8 mouse cellular contexts compared by ENCODE assay signal in the genomic region with DNA sequence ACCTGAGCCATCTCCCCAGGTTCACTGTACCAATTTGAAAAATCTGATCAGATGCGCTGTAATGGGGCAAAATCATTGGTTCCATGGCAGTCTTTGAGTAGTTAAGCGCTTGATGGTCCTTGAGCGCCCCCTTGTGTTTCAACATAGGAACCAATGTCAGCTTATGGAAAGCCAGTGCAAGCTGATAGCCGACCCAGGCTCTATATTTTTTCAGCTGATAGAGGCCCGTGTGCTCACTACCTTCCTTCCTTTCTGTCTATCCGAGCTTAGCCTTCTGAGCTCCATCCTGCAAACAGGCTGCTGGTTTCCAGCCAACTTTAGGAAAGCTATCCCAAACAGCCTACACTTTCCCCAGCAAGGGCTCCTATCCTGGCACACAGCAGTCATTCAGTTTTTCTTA. TPM values are rescaled to one million over a fixed set of nuclear protein-coding genes. Genes with fewer than 3 reads are reported as not detected.
DNase-seq lines count a peak whose midpoint lies in the region; ATAC-seq and TF ChIP-seq lines count a peak whose summit lies in the region.

No protein-coding gene starts in this region.

- WGBS in kidney, postnatal 0 days = 2% methylated on average over 6 of the region's 6 CpGs
- WGBS in liver, embryonic 13.5 days (ENCODE audit: insufficient replicate concordance) = 5% methylated on average over 6 of the region's 6 CpGs

- TF ChIP-seq RAD21 in CH12.LX (IDR thresholded peaks at IDR 0.05; ENCODE audit: low read depth, low read length) = peak; percentile 99

- peaks cover 8 to 24% of the 10 kb centered on the region in 2 experiments for H3K4me1 ChIP-seq in CH12.LX (ENCODE audit: control insufficient read depth in 1 of 2, insufficient read depth in 2 of 2)
- H3K4me1 ChIP-seq in kidney, postnatal 0 days (replicated peaks; ENCODE audit: insufficient read depth, low read length) = no peaks in the 10 kb centered on the region
- H3K4me1 ChIP-seq in liver, embryonic 13.5 days (replicated peaks) = peaks cover 3% of the 10 kb centered on the region; the same call in 1 of the 2 replicates

- no peaks in the 10 kb centered on the region for H3K9me3 ChIP-seq in CH12.LX (replicated peaks; ENCODE audit: low read length)
- H3K9me3 ChIP-seq in kidney, postnatal 0 days (replicated peaks; ENCODE audit: low read length) = no peaks in the 10 kb centered on the region
- no peaks in the 10 kb centered on the region for H3K9me3 ChIP-seq in liver, embryonic 13.5 days (replicated peaks)

- H3K27ac ChIP-seq in CH12.LX (ENCODE audit: insufficient read depth, low read depth) = no peak overlapping the region
- H3K27ac ChIP-seq in kidney, postnatal 0 days = no peak overlapping the region
- no peak overlapping the region for H3K27ac ChIP-seq in liver, embryonic 13.5 days

- no peak overlapping the region for H3K9ac ChIP-seq in CH12.LX (ENCODE audit: insufficient read depth, low read depth)
- no peak overlapping the region for H3K9ac ChIP-seq in kidney, postnatal 0 days (ENCODE audit: low read depth, low read length)
- no peak overlapping the region for H3K9ac ChIP-seq in liver, embryonic 13.5 days

- H3K4me2 ChIP-seq in CH12.LX (ENCODE audit: insufficient read depth, low read depth, poor library complexity, severe bottlenecking) = 0 out of 2 replicates have a peak overlapping the region, but pooled peaks have one; percentile 2
- H3K4me2 ChIP-seq in kidney, postnatal 0 days (ENCODE audit: low read length) = no peak overlapping the region
- H3K4me2 ChIP-seq in liver, embryonic 13.5 days = no peak overlapping the region

- H3K79me2 ChIP-seq in CH12.LX (replicated peaks; ENCODE audit: control insufficient read depth, extremely low read depth, insufficient read depth, poor library complexity, severe bottlenecking) = no peaks in the 10 kb centered on the region

- peak; percentile 81 for DNase-seq in A20 (ENCODE audit: low read depth, low spot score)
- DNase-seq in CH12.LX (ENCODE audit: extremely low read depth) = peak; percentile 92
- DNase-seq in brain, embryonic 18.5 days (ENCODE audit: low read depth, low spot score) = peak; percentile 51
- peak; percentile 87 for DNase-seq in kidney, postnatal 0 days (ENCODE audit: low spot score)
- peak; percentile 40 for DNase-seq in liver, embryonic 13.5 days
- peak; percentile 94 for DNase-seq in retina, embryonic 14.5 days (ENCODE audit: low spot score)
- peak; percentile 75 for DNase-seq in thymus, postnatal 4 days

- peak; percentile 56 to 97 for TF ChIP-seq CTCF in CH12.LX (conservative IDR thresholded peaks at IDR 0.05 in 1 of 2, IDR thresholded peaks at IDR 0.05 in 1 of 2; ENCODE audit: low read depth in 2 of 2, low read length in 2 of 2)
- peak; percentile 90 for TF ChIP-seq CTCF in kidney, postnatal 0 days (IDR thresholded peaks at IDR 0.05; ENCODE audit: low read depth)

- TF ChIP-seq POLR2A in CH12.LX (IDR thresholded peaks at IDR 0.05; ENCODE audit: low read depth, low read length) = no peak

- 0 out of 2 replicates have a peak, but pooled peaks have one; percentile 17 for TF ChIP-seq EP300 in CH12.LX (IDR thresholded peaks at IDR 0.05; ENCODE audit: low read length)

- in situ Hi-C loops in CH12.LX (cut with MboI; ENCODE audit: low pct_ligation_motif_present, low pct_unique_long_range_greater_than_20kb, low sequenced_read_pairs) = no loop called here

- no peak overlapping the region for H3K4me3 ChIP-seq in CH12.LX (replicated peaks in 1 of 3; ENCODE audit: low read depth in 2 of 3, low read length in 2 of 3, poor library complexity in 1 of 3)
- no peak overlapping the region for H3K4me3 ChIP-seq in kidney, postnatal 0 days (replicated peaks; ENCODE audit: low read depth, low read length)
- H3K4me3 ChIP-seq in liver, embryonic 13.5 days (replicated peaks) = no peak overlapping the region

- peak; percentile 66; the same call in 1 of the 2 replicates for ATAC-seq in erythroid progenitor cell, adult 5-6 weeks (replicated peaks; ENCODE audit: low FRiP score, poor library complexity, severe bottlenecking)
- ATAC-seq in kidney, postnatal 0 days (replicated peaks; ENCODE audit: low FRiP score, low read depth) = no peak
- no peak for ATAC-seq in liver, embryonic 13.5 days (ENCODE audit: low read depth)

- peaks cover 61% of the 10 kb centered on the region for H3K27me3 ChIP-seq in CH12.LX (replicated peaks)
- H3K27me3 ChIP-seq in kidney, postnatal 0 days (ENCODE audit: insufficient read depth, low read length) = 0 out of 2 replicates have a peak, but pooled peaks cover 3% of the 10 kb centered on the region
- H3K27me3 ChIP-seq in liver, embryonic 13.5 days = peaks cover 29% of the 10 kb centered on the region

- dilution Hi-C loops in CH12.LX (cut with MboI; ENCODE audit: extremely low pct_ligation_motif_present, extremely low pct_unique_long_range_greater_than_20kb, low sequenced_read_pairs) = no loop called here

- H3K36me3 ChIP-seq in CH12.LX (replicated peaks in 1 of 2; ENCODE audit: control insufficient read depth in 1 of 2, insufficient read depth in 1 of 2, low read length in 1 of 2) = no peaks in the 10 kb centered on the region
- no peaks in the 10 kb centered on the region for H3K36me3 ChIP-seq in kidney, postnatal 0 days (ENCODE audit: insufficient read depth, low read length)
- no peaks in the 10 kb centered on the region for H3K36me3 ChIP-seq in liver, embryonic 13.5 days

TF ChIP-seq in CH12.LX, 34 proteins besides CTCF, POLR2A, EP300 and RAD21 (continues in another document):
- TF ChIP-seq SIN3A (IDR thresholded peaks at IDR 0.05; ENCODE audit: low read length) = peak; percentile 47; the same call in 1 of the 2 replicates
- TF ChIP-seq MAX (IDR thresholded peaks at IDR 0.05; ENCODE audit: low read length) = peak; percentile 49; the same call in 1 of the 2 replicates
- TF ChIP-seq ZMIZ1 (IDR thresholded peaks at IDR 0.05; ENCODE audit: low read depth, low read length) = no peak
- 0 out of 2 replicates have a peak, but pooled peaks have one; percentile 31 for TF ChIP-seq ELF1 (IDR thresholded peaks at IDR 0.05; ENCODE audit: low read depth, low read length)
- no peak for TF ChIP-seq USF1 (IDR thresholded peaks at IDR 0.05; ENCODE audit: low read depth, low read length)
- no peak for TF ChIP-seq TBP (conservative IDR thresholded peaks at IDR 0.05; ENCODE audit: low read depth, low read length)
- no peak; the same call in 1 of the 2 replicates for TF ChIP-seq MEF2A (IDR thresholded peaks at IDR 0.05; ENCODE audit: borderline replicate concordance, low read depth, low read length)
- no peak for TF ChIP-seq NRF1 (IDR thresholded peaks at IDR 0.05; ENCODE audit: low read depth, low read length)
- no peak; the same call in 1 of the 2 replicates for TF ChIP-seq BHLHE40 (IDR thresholded peaks at IDR 0.05; ENCODE audit: low read depth, low read length)
- TF ChIP-seq ZC3H11A (IDR thresholded peaks at IDR 0.05; ENCODE audit: low read depth, low read length) = peak; percentile 86
- TF ChIP-seq IRF4 (IDR thresholded peaks at IDR 0.05; ENCODE audit: low read depth, low read length) = 0 out of 2 replicates have a peak, but pooled peaks have one; percentile 31
- TF ChIP-seq HCFC1 (IDR thresholded peaks at IDR 0.05; ENCODE audit: low read depth, low read length) = no peak
- no peak for TF ChIP-seq CHD1 (IDR thresholded peaks at IDR 0.05; ENCODE audit: low read depth, low read length)
- TF ChIP-seq RCOR1 (conservative IDR thresholded peaks at IDR 0.05; ENCODE audit: low read depth, low read length) = 0 out of 2 replicates have a peak, but pooled peaks have one; percentile 53
- TF ChIP-seq E2F4 (IDR thresholded peaks at IDR 0.05; ENCODE audit: insufficient replicate concordance, low read depth, low read length) = 0 out of 2 replicates have a peak, but pooled peaks have one; percentile 59
- peak; percentile 62; the same call in 1 of the 2 replicates for TF ChIP-seq NELFE (IDR thresholded peaks at IDR 0.05; ENCODE audit: low read depth, low read length)
- TF ChIP-seq TCF12 (IDR thresholded peaks at IDR 0.05; ENCODE audit: low read depth, low read length) = no peak
- TF ChIP-seq UBTF (IDR thresholded peaks at IDR 0.05; ENCODE audit: low read depth, low read length) = no peak
- TF ChIP-seq ETS1 (conservative IDR thresholded peaks at IDR 0.05; ENCODE audit: low read depth, low read length) = no peak
- TF ChIP-seq MYC (IDR thresholded peaks at IDR 0.05; ENCODE audit: low read depth, low read length) = 0 out of 2 replicates have a peak, but pooled peaks have one; percentile 12
- TF ChIP-seq USF2 (conservative IDR thresholded peaks at IDR 0.05; ENCODE audit: low read depth, low read length) = no peak
- TF ChIP-seq MXI1 (IDR thresholded peaks at IDR 0.05; ENCODE audit: low read depth, low read length) = no peak

RNA-seq across cellular contexts. Expression of a gene that starts 7.4 kb away (rescaled TPM):
- total RNA-seq in CH12.LX (2012; rRNA removed) (0.55 and 0.64 TPM in 2 replicates), CH12.LX (2014; rRNA removed) (0.08 and 0.12 TPM in 2 replicates)
- polyA plus RNA-seq in CH12.LX (2012; ENCODE audit: insufficient read length, low read depth) = 0.26 and 0.29 TPM in 2 replicates
- not detected in 2 replicates for total RNA-seq in erythroid progenitor cell, adult 5-6 weeks (2015; ENCODE audit: low replicate concordance)
- not detected in 2 replicates for total RNA-seq in erythroid progenitor cell, adult 5-6 weeks (2017; ENCODE audit: low replicate concordance)
- polyA plus RNA-seq in kidney, postnatal 0 days (2015; fragmentation: Nextera tagmentation; extraction: Ambion mirVana) = 0.01 and 0.05 TPM in 2 replicates
- 1.6 and 1.8 TPM in 2 replicates for polyA plus RNA-seq in liver, embryonic 13.5 days (2015; fragmentation: Nextera tagmentation; extraction: Ambion mirVana)

RNA-seq across cellular contexts. Expression of a gene that starts 33.0 kb away (rescaled TPM):
- total RNA-seq in CH12.LX (2012; rRNA removed) = 20.4 and 23.0 TPM in 2 replicates
- 32.7 and 35.9 TPM in 2 replicates for total RNA-seq in CH12.LX (2014; rRNA removed)
- 15.4 and 18.7 TPM in 2 replicates for polyA plus RNA-seq in CH12.LX (2012; ENCODE audit: insufficient read length, low read depth)
- total RNA-seq in erythroid progenitor cell, adult 5-6 weeks (2015; ENCODE audit: low replicate concordance) = 2.5 TPM in 1 of 2 replicates, not detected in the other
- 2.2 and 2.9 TPM in 2 replicates for total RNA-seq in erythroid progenitor cell, adult 5-6 weeks (2017; ENCODE audit: low replicate concordance)
- polyA plus RNA-seq in kidney, postnatal 0 days (2015; fragmentation: Nextera tagmentation; extraction: Ambion mirVana) = 16.0 and 16.7 TPM in 2 replicates
- polyA plus RNA-seq in liver, embryonic 13.5 days (2015; fragmentation: Nextera tagmentation; extraction: Ambion mirVana) = 8.2 and 10.6 TPM in 2 replicates

RNA-seq across cellular contexts. Expression of a gene that starts 33.1 kb away (rescaled TPM):
- total RNA-seq in CH12.LX (2012; rRNA removed) = 31.2 and 36.4 TPM in 2 replicates
- 51.0 and 53.8 TPM in 2 replicates for total RNA-seq in CH12.LX (2014; rRNA removed)
- polyA plus RNA-seq in CH12.LX (2012; ENCODE audit: insufficient read length, low read depth) = 43.4 and 56.7 TPM in 2 replicates
- 5.0 and 34.8 TPM in 2 replicates for total RNA-seq in erythroid progenitor cell, adult 5-6 weeks (2015; ENCODE audit: low replicate concordance)
- 3.2 and 8.5 TPM in 2 replicates for total RNA-seq in erythroid progenitor cell, adult 5-6 weeks (2017; ENCODE audit: low replicate concordance)
- polyA plus RNA-seq in kidney, postnatal 0 days (2015; fragmentation: Nextera tagmentation; extraction: Ambion mirVana) = 29.0 and 29.5 TPM in 2 replicates
- polyA plus RNA-seq in liver, embryonic 13.5 days (2015; fragmentation: Nextera tagmentation; extraction: Ambion mirVana) = 10.7 and 14.0 TPM in 2 replicates

Comparison
In these comparisons a context has a peak if more than half of its experiments do, and no peak if none do; other contexts are left out.
1. DNase-seq: peak in every context shown above with its lines; median percentile 94 in retina, embryonic 14.5 days; 92 in CH12.LX; 87 in kidney, postnatal 0 days; 81 in A20; 75 in thymus, postnatal 4 days; 51 in brain, embryonic 18.5 days; 40 in liver, embryonic 13.5 days.